Mouse (Mus musculus) small intestine, adult 2 months (tissue): ENCODE measurements around the gene Cacnb2.

ENCODE experiments used
- CTCF ChIP-seq: fragments of 200-500 bp; IDR thresholded peaks from 2 replicates; pipeline ENCODE4 v1.5.1; 2012; ENCODE audit warnings: low read depth, mild to moderate bottlenecking, control low read depth, inconsistent platforms, low read length, moderate library complexity, mixed read lengths; ENCODE audit not compliant: insufficient replicate concordance, insufficient read length; ENCODE audit errors: extremely low read depth
- POLR2A ChIP-seq: fragments of 200-500 bp; IDR thresholded peaks from 2 replicates; pipeline ENCODE4 v1.6.1; 2012; ENCODE audit warnings: low read depth, mild to moderate bottlenecking, control low read depth, inconsistent platforms, low read length, moderate library complexity

GRCm38 (mm10) chr2:14740359-14740758 is 137.5 kb downstream of the Cacnb2 start:
- TF ChIP-seq POLR2A = no peak
- no peak for TF ChIP-seq CTCF
